Mouse (Mus musculus): ENCODE measurements at regions not wholly inside any gene's neighbourhood (a gene's known extent, or its start where the extent isn't known, plus 50 kb on each side); places are given as distances from the start of the nearest gene placed in this dataset.

- no peak for DNase-seq
Observed at GRCm38 (mm10) chr5:119580395-119580794, 90.1 kb upstream of the Tbx3 start.

GRCm38 (mm10) chr5:119580798-119581197 is 89.7 kb upstream of the Tbx3 start:
- no peak for DNase-seq

GRCm38 (mm10) chr5:119584389-119584788 is 86.1 kb upstream of the Tbx3 start:
- DNase-seq, result no peak

GRCm38 (mm10) chr5:119584914-119585313 is 85.6 kb upstream of the Tbx3 start:
- DNase-seq, result no peak

GRCm38 (mm10) chr5:119586391-119587058 is 83.9 kb upstream of the Tbx3 start:
- no peak for DNase-seq

- peak; percentile 37 to 39 for DNase-seq
Observed at GRCm38 (mm10) chr5:119587239-119587811, 83.1 kb upstream of the Tbx3 start.

- no peak for DNase-seq
Observed at GRCm38 (mm10) chr5:119588340-119589272, 81.9 kb upstream of the Tbx3 start.

- DNase-seq, result peak; percentile 56 to 57
Observed at GRCm38 (mm10) chr5:119591271-119591670, 79.2 kb upstream of the Tbx3 start.

GRCm38 (mm10) chr5:119592891-119593290 is 77.6 kb upstream of the Tbx3 start:
- DNase-seq, result peak; percentile 61 to 71

- peak; percentile 53 to 66 for DNase-seq
Observed at GRCm38 (mm10) chr5:119594541-119594940, 75.9 kb upstream of the Tbx3 start.

GRCm38 (mm10) chr5:119596295-119596993 is 74.0 kb upstream of the Tbx3 start:
- DNase-seq, result peak; percentile 81 to 86

- DNase-seq, result peak; percentile 50 to 56
Observed at GRCm38 (mm10) chr5:119596994-119597391, 73.5 kb upstream of the Tbx3 start.

GRCm38 (mm10) chr5:119597530-119597929 is 72.9 kb upstream of the Tbx3 start:
- no peak for DNase-seq

GRCm38 (mm10) chr5:119598166-119598565 is 72.3 kb upstream of the Tbx3 start:
- no peak for DNase-seq

- DNase-seq, result no peak
Observed at GRCm38 (mm10) chr5:119601390-119601789, 69.1 kb upstream of the Tbx3 start.

- no peak for DNase-seq
Observed at GRCm38 (mm10) chr5:119602001-119602400, 68.5 kb upstream of the Tbx3 start.

- DNase-seq, result no peak
Observed at GRCm38 (mm10) chr5:119605444-119605843, 65.0 kb upstream of the Tbx3 start.

GRCm38 (mm10) chr5:119613413-119613812 is 57.1 kb upstream of the Tbx3 start:
- peak; percentile 48 to 64 for DNase-seq

- no peak for DNase-seq
Observed at GRCm38 (mm10) chr5:119613981-119614770, 56.3 kb upstream of the Tbx3 start.

GRCm38 (mm10) chr5:119615681-119616080 is 54.8 kb upstream of the Tbx3 start:
- DNase-seq, result no peak

- DNase-seq, result no peak
Observed at GRCm38 (mm10) chr5:119617856-119618255, 52.6 kb upstream of the Tbx3 start.

All from adrenal gland, postnatal 36 days (tissue).